Mouse (Mus musculus) CH12.LX (cell line): ENCODE results near the gene Gm14548. TPM values are rescaled to one million over a fixed set of nuclear protein-coding genes. Genes with fewer than 3 reads are reported as not detected.
"Not testable (repeated sequence)": the region's sequence is repeated elsewhere in the genome, so short reads cannot be mapped to it uniquely, and the experiment has no call there.

Experiments used
- DNase-seq: peaks from one replicate; pipeline ENCODE4 v3.0.0-alpha.2; 2013; ENCODE audit errors: extremely low read depth
- H3K27ac ChIP-seq: 2 replicates; pipeline ENCODE4 v1.5.1; 2012; ENCODE audit warnings: low read depth, mild to moderate bottlenecking, control low read depth, moderate library complexity; ENCODE audit not compliant: insufficient read depth
- H3K27me3 ChIP-seq: replicated peaks from 2 replicates; pipeline ENCODE3; 2012; ENCODE audit warnings: inconsistent platforms
- H3K36me3 ChIP-seq, 2 experiments: replicated peaks in 1 of 2; 2 replicates each; pipeline versions ENCODE3 to v1.6.1; 2012; ENCODE audit warnings: inconsistent platforms in 1 of 2, low read length in 1 of 2, mild to moderate bottlenecking in 1 of 2, mixed read lengths in 1 of 2, moderate library complexity in 1 of 2; ENCODE audit not compliant: control insufficient read depth in 1 of 2, insufficient read depth in 1 of 2
- H3K4me1 ChIP-seq, 2 experiments: 2 replicates each; pipeline ENCODE4 v1.6.1; 2012; ENCODE audit warnings: inconsistent platforms in 1 of 2, moderate library complexity in 1 of 2; ENCODE audit not compliant: insufficient read depth in 2 of 2, control insufficient read depth in 1 of 2
- H3K4me2 ChIP-seq: 2 replicates; pipeline ENCODE4 v1.6.1; 2012; ENCODE audit warnings: low read depth, mild to moderate bottlenecking, control low read depth; ENCODE audit not compliant: poor library complexity, insufficient read depth, severe bottlenecking
- H3K4me3 ChIP-seq, 3 experiments: fragments of 150-350 bp in 1 of 3; sonication (generic) in 1 of 3; replicated peaks in 1 of 3; 2 replicates each; pipeline versions ENCODE3 to v1.5.1; 2011 to 2012; ENCODE audit warnings: low read depth in 2 of 3, low read length in 2 of 3, mild to moderate bottlenecking in 2 of 3, moderate library complexity in 2 of 3, control low read depth in 1 of 3, improper control_type of control experiment in 1 of 3, inconsistent platforms in 1 of 3, mixed read lengths in 1 of 3; ENCODE audit not compliant: poor library complexity in 1 of 3
- H3K79me2 ChIP-seq: replicated peaks from 2 replicates; pipeline ENCODE4 v1.6.1; 2012; ENCODE audit warnings: mild to moderate bottlenecking, moderate library complexity; ENCODE audit not compliant: control insufficient read depth, poor library complexity, insufficient read depth, severe bottlenecking; ENCODE audit errors: extremely low read depth
- H3K9ac ChIP-seq: 2 replicates; pipeline ENCODE4 v1.6.1; 2012; ENCODE audit warnings: low read depth, mild to moderate bottlenecking, control low read depth, moderate library complexity; ENCODE audit not compliant: insufficient read depth
- H3K9me3 ChIP-seq: replicated peaks from 2 replicates; pipeline ENCODE3; 2012; ENCODE audit warnings: low read length, inconsistent platforms, mixed read lengths
- CHD1 ChIP-seq: IDR thresholded peaks from 2 replicates; pipeline ENCODE4 v1.6.1; 2012; ENCODE audit warnings: low read depth, low read length, improper control_type of control experiment, inconsistent platforms
- CHD2 ChIP-seq: IDR thresholded peaks from 2 replicates; pipeline ENCODE4 v1.6.1; 2011; ENCODE audit warnings: low read length, improper control_type of control experiment
- CTCF ChIP-seq, 2 experiments: IDR thresholded peaks in 1 of 2; conservative IDR thresholded peaks in 1 of 2; 2 replicates each; pipeline ENCODE4 v1.5.1; 2011 to 2012; ENCODE audit warnings: low read depth in 2 of 2, low read length in 2 of 2, improper control_type of control experiment in 1 of 2, inconsistent platforms in 1 of 2, mild to moderate bottlenecking in 1 of 2, moderate library complexity in 1 of 2
- E2F4 ChIP-seq: IDR thresholded peaks from 2 replicates; pipeline ENCODE4 v1.6.1; 2011; ENCODE audit warnings: low read depth, low read length, improper control_type of control experiment; ENCODE audit not compliant: insufficient replicate concordance
- EP300 ChIP-seq: IDR thresholded peaks from 2 replicates; pipeline ENCODE4 v1.6.1; 2011; ENCODE audit warnings: low read length, improper control_type of control experiment
- GABPA ChIP-seq: IDR thresholded peaks from 2 replicates; pipeline ENCODE4 v1.6.1; 2012; ENCODE audit warnings: low read depth, low read length, improper control_type of control experiment, inconsistent platforms; ENCODE audit not compliant: insufficient replicate concordance
- HCFC1 ChIP-seq: IDR thresholded peaks from 2 replicates; pipeline ENCODE4 v1.6.1; 2012; ENCODE audit warnings: low read depth, mild to moderate bottlenecking, inconsistent platforms, low read length, improper control_type of control experiment
- MAFK ChIP-seq: IDR thresholded peaks from 2 replicates; pipeline ENCODE4 v1.6.1; 2011; ENCODE audit warnings: low read length, improper control_type of control experiment; ENCODE audit not compliant: insufficient replicate concordance
- MAX ChIP-seq: IDR thresholded peaks from 2 replicates; pipeline ENCODE4 v1.6.1; 2011; ENCODE audit warnings: low read length, improper control_type of control experiment
- MEF2A ChIP-seq: IDR thresholded peaks from 2 replicates; pipeline ENCODE4 v1.6.1; 2014; ENCODE audit warnings: low read depth, mild to moderate bottlenecking, inconsistent platforms, low read length, improper control_type of control experiment, borderline replicate concordance
- MXI1 ChIP-seq: IDR thresholded peaks from 2 replicates; pipeline ENCODE4 v1.6.1; 2011; ENCODE audit warnings: mild to moderate bottlenecking, low read depth, low read length, improper control_type of control experiment
- MYC ChIP-seq: IDR thresholded peaks from 2 replicates; pipeline ENCODE4 v1.6.1; 2011; ENCODE audit warnings: low read depth, mild to moderate bottlenecking, improper control_type of control experiment, low read length
- POLR2A ChIP-seq: IDR thresholded peaks from 2 replicates; pipeline ENCODE4 v1.6.1; 2011; ENCODE audit warnings: low read depth, mild to moderate bottlenecking, improper control_type of control experiment, low read length
- TBP ChIP-seq: conservative IDR thresholded peaks from 2 replicates; pipeline ENCODE4 v1.6.1; 2011; ENCODE audit warnings: low read depth, low read length, improper control_type of control experiment
- TCF12 ChIP-seq: IDR thresholded peaks from 2 replicates; pipeline ENCODE4 v1.6.1; 2014; ENCODE audit warnings: low read depth, mild to moderate bottlenecking, inconsistent platforms, low read length, improper control_type of control experiment
- UBTF ChIP-seq: IDR thresholded peaks from 2 replicates; pipeline ENCODE4 v1.6.1; 2012; ENCODE audit warnings: low read depth, mild to moderate bottlenecking, inconsistent platforms, low read length, improper control_type of control experiment, moderate library complexity
- ZKSCAN1 ChIP-seq: IDR thresholded peaks from 2 replicates; pipeline ENCODE4 v1.6.1; 2012; ENCODE audit warnings: low read depth, inconsistent platforms, low read length, improper control_type of control experiment, borderline replicate concordance
- ZNF384 ChIP-seq: IDR thresholded peaks from 2 replicates; pipeline ENCODE4 v1.6.1; 2012; ENCODE audit warnings: low read depth, low read length, improper control_type of control experiment, inconsistent platforms
- dilution Hi-C: fragments of 300-500 bp; cut with MboI; formaldehyde crosslinking; loops from 2 replicates; pipeline ENCODE4 v1.14.3; 2020; ENCODE audit warnings: low sequenced_read_pairs; ENCODE audit not compliant: extremely low pct_unique_long_range_greater_than_20kb, extremely low pct_ligation_motif_present
- in situ Hi-C: fragments of 300-500 bp; cut with MboI; formaldehyde crosslinking; loops from 3 replicates; pipeline ENCODE4 v1.14.3; 2019; ENCODE audit warnings: low sequenced_read_pairs, low pct_ligation_motif_present, low pct_unique_long_range_greater_than_20kb, mixed read lengths
- polyA plus RNA-seq: library from polyadenylated mRNA; unstranded; fragments of >175 nt; gene quantifications from 2 replicates; pipeline ENCODE4 v1.2.1, GENCODE M21; 2012; ENCODE audit warnings: low read depth; ENCODE audit not compliant: insufficient read length
- total RNA-seq, 2 experiments: library from RNA; depleted of rRNA; stranded (reverse); fragments of 300-350 nt in 1 of 2; fragments of >200 nt in 1 of 2; gene quantifications; 2 replicates each; pipeline ENCODE4 v1.2.3; 2012 to 2014

Gene Gm14548
- total RNA-seq (2012; rRNA removed) (0.21 and 0.46 TPM in 2 replicates), total RNA-seq (2014; rRNA removed) (2.1 and 2.4 TPM in 2 replicates), polyA plus RNA-seq (3.2 and 4.5 TPM in 2 replicates)

GRCm38 (mm10) chr7:3898036-3898590 lies at the start of gene Gm14548:
Gene Gm14548, minus strand, starts transcription at chr7:3898120.
- dilution Hi-C loops, H3K4me2 ChIP-seq, H3K9ac ChIP-seq, H3K79me2 ChIP-seq, H3K4me1 ChIP-seq, H3K27me3 ChIP-seq, H3K9me3 ChIP-seq, H3K27ac ChIP-seq, H3K36me3 ChIP-seq, in situ Hi-C loops: not testable (repeated sequence)
- TF ChIP-seq TBP (0 out of 2 replicates have a peak, but pooled peaks have one; percentile 36), EP300 (0 out of 2 replicates have a peak, but pooled peaks have one; percentile 16), MAX (peak; percentile 63; the same call in 1 of the 2 replicates)
- peak within 1 kb of the TSS in 1 of 3 experiments; percentile 15 for H3K4me3 ChIP-seq
- peak; percentile 73 for DNase-seq

GRCm38 (mm10) chr7:3946117-3946516 lies 48.2 kb upstream of the Gm14548 start:
- Histone ChIP-seq H3K9ac (no peak overlapping the region), H3K36me3 (no peaks in the 10 kb centered on the region), H3K4me2 (no peak overlapping the region), H3K4me1 (peaks cover 0 to 3% of the 10 kb centered on the region in 2 experiments; a peak in 2 of 4 replicates)
- TF ChIP-seq ZKSCAN1 (no peak), E2F4 (no peak), CTCF (conservative IDR thresholded peaks at IDR 0.05 in 1 of 2, IDR thresholded peaks at IDR 0.05 in 1 of 2; ENCODE audit: low read depth in 2 of 2, low read length in 2 of 2) (no peak), CHD1 (no peak), MXI1 (no peak), HCFC1 (no peak), MEF2A (no peak), MAFK (no peak), MYC (no peak), POLR2A (no peak), ZNF384 (no peak), GABPA (no peak), UBTF (no peak), CHD2 (no peak), TCF12 (no peak)
- TF ChIP-seq, all 38 proteins: peak for 0
- H3K79me2 ChIP-seq: no peaks in the 10 kb centered on the region
- no peak overlapping the region for H3K4me3 ChIP-seq
- in situ Hi-C loops: no loop called here
- no peaks in the 10 kb centered on the region for H3K27me3 ChIP-seq
- no peak overlapping the region for H3K27ac ChIP-seq
- dilution Hi-C loops: no loop called here
- H3K9me3 ChIP-seq: no peaks in the 10 kb centered on the region
- DNase-seq: no peak
